Mouse (Mus musculus) forebrain, postnatal 0 days (tissue): ENCODE data around the gene Dusp7. TPM values are rescaled to one million over a fixed set of nuclear protein-coding genes. Genes with fewer than 3 reads are reported as not detected.
A peak's percentile ranks its signal among the peaks of the same experiment; 100 is the strongest.

Source experiments
- ATAC-seq: fragments of 200-750 bp; cut with Nextera tagmentation; 2 replicates; pipeline ENCODE4 v1.8.0; 2017; ENCODE audit warnings: mild to moderate bottlenecking, moderate library complexity
- DNase-seq: peaks from one replicate; pipeline ENCODE4 v3.0.0-alpha.2; 2015
- H3K27ac ChIP-seq: fragments of 300-500 bp; sonication (generic); 2 replicates; pipeline ENCODE4 v1.5.1; 2014; ENCODE audit warnings: low read depth, mild to moderate bottlenecking, antibody characterized with exemption, low read length, moderate library complexity, mixed read lengths
- H3K27me3 ChIP-seq: fragments of 300-500 bp; sonication (generic); 2 replicates; pipeline ENCODE4 v1.6.1; 2014; ENCODE audit warnings: mild to moderate bottlenecking, low read length, mixed read lengths; ENCODE audit not compliant: insufficient read depth
- H3K36me3 ChIP-seq: fragments of 300-500 bp; sonication (generic); 2 replicates; pipeline ENCODE4 v1.6.1; 2014; ENCODE audit warnings: mild to moderate bottlenecking, moderate library complexity; ENCODE audit not compliant: insufficient read depth
- H3K4me1 ChIP-seq: fragments of 300-500 bp; sonication (generic); 2 replicates; pipeline ENCODE4 v1.6.1; 2014; ENCODE audit warnings: antibody characterized with exemption; ENCODE audit not compliant: insufficient read depth
- H3K4me2 ChIP-seq: fragments of 300-500 bp; sonication (generic); 2 replicates; pipeline ENCODE4 v1.6.1; 2014; ENCODE audit warnings: low read depth, mild to moderate bottlenecking, moderate library complexity
- H3K4me3 ChIP-seq: fragments of 300-500 bp; sonication (generic); 2 replicates; pipeline ENCODE4 v1.5.1; 2014; ENCODE audit warnings: low read depth, low read length, mixed read lengths
- H3K9ac ChIP-seq: fragments of 300-500 bp; sonication (generic); 2 replicates; pipeline ENCODE4 v1.6.1; 2014; ENCODE audit warnings: mild to moderate bottlenecking
- H3K9me3 ChIP-seq: fragments of 300-500 bp; sonication (generic); 2 replicates; pipeline ENCODE4 v1.6.1; 2016; ENCODE audit warnings: low read length
- CTCF ChIP-seq: sonication (generic); IDR thresholded peaks from 2 replicates; pipeline ENCODE4 v1.5.1; 2016; ENCODE audit warnings: antibody characterized with exemption, control low read depth, low read depth
- WGBS: fragments of 180-500 bp; shearing (Covaris S2); extraction: QIAGEN DNeasy Blood & Tissue Kit; methylation state at CpG from one replicate; pipeline ENCODE4 v1.1.7; 2014; 5-methylcytosine and 5-hydroxymethylcytosine counted together
- polyA plus RNA-seq: library from polyadenylated mRNA; unstranded; fragments of >200 nt; fragmentation: Nextera tagmentation; extraction: Ambion mirVana; gene quantifications from 2 replicates; pipeline ENCODE4 v1.2.1, GENCODE M21; 2015
- total RNA-seq: library from RNA; depleted of rRNA; stranded (reverse); fragments of >200 nt; gene quantifications from 2 replicates; pipeline ENCODE4 v1.2.3, GENCODE M21; 2014

The Dusp7 gene
- total and polyA plus RNA-seq, 2 experiments from 2014 or later, result 16.7 to 43.5 TPM

DNA sequence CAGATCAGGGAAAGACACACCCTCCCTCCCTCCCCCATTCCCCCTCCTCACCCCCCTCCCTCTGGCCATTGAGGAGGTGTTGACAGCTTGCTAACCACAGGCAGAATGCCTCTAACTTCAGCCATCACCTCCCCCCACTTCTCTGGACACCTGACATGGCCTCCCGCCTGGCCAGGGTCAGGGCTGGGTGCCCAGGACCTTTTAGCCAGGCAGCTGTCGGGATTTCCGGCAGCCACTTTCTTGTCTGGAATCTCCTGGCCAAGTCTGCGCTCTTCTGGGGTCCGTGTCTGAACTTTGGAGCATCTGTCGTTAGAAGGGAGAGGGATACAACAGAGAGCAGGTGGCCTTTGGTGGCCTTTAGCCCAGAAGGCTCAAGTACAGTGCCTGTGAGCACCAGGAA, 36.8 kb downstream of the Dusp7 start:
- Histone ChIP-seq H3K27ac (no peak overlapping the region), H3K9ac (no peak overlapping the region), H3K9me3 (no peaks in the 10 kb centered on the region), H3K4me2 (no peak overlapping the region), H3K4me3 (no peak overlapping the region), H3K4me1 (no peaks in the 10 kb centered on the region), H3K27me3 (no peaks in the 10 kb centered on the region), H3K36me3 (no peaks in the 10 kb centered on the region)
- 37% methylated on average over 6 of the region's 6 CpGs for WGBS
- DNase-seq (no peak), ATAC-seq (no peak)
- TF ChIP-seq CTCF, result no peak

DNA sequence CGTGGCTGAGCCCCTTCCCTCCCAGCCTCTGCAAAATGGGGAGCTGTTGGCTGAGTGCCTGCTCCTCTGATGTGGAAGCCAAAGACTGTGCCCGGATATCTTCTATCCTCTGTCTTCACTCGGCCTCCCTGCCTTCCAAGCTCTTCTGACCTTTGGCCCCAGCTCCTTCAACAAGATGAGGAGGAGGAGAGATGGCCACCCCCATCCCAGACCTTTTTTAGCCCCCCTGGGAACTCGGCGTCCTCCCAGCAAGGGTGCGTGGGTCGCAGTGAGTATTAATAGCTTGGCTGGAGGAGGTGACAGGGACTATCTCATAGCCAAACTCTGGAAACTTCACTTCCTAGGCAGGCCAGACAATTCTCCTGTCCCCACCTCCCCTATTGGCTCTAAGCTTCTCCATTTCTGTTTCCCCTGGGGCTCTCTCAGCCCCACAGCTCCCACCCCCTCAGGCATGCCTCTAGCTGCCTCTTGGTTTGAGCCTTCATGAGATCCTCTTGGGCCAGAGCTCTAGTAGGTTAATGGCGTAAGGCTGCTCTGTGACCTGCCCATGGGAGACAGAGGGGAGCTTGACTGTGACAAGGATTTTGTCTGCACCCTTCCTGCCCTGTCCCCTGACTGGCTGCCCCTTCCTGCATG, 38.1 kb downstream of the Dusp7 start:
- Histone ChIP-seq H3K4me3 (no peak overlapping the region), H3K36me3 (no peaks in the 10 kb centered on the region), H3K27ac (no peak overlapping the region), H3K9me3 (no peaks in the 10 kb centered on the region), H3K4me1 (no peaks in the 10 kb centered on the region), H3K4me2 (no peak overlapping the region), H3K9ac (no peak overlapping the region), H3K27me3 (no peaks in the 10 kb centered on the region)
- TF ChIP-seq CTCF, result no peak
- no peak for ATAC-seq
- 52% methylated on average over 8 of the region's 8 CpGs for WGBS
- DNase-seq, result no peak

DNA sequence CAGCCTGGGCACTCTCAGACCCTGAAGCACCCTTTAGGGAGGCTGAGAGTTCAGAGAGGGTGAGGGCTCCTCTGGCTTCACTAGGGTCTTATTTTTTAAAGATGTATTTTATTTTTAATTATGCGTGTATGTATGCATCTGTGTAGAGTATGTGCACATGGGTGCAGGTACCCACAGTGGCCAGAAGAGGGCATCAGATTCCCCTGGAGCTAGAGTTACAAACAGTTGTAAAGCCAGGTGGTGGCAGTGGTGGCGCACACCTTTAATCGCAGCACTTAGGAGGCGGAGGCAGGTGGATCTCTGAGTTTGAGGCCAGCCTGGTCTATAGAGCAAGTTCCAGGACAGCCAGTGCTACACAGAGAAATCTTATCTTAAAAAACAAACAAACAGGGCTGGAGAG, 40.7 kb downstream of the Dusp7 start:
- Histone ChIP-seq H3K27ac (no peak overlapping the region), H3K9ac (no peak overlapping the region), H3K9me3 (no peaks in the 10 kb centered on the region), H3K4me1 (no peaks in the 10 kb centered on the region), H3K4me3 (no peak overlapping the region), H3K36me3 (no peaks in the 10 kb centered on the region), H3K4me2 (no peak overlapping the region), H3K27me3 (no peaks in the 10 kb centered on the region)
- TF ChIP-seq CTCF, result peak; percentile 22; the same call in 1 of the 2 replicates
- 96% methylated on average over 4 of the region's 4 CpGs for WGBS
- no peak for ATAC-seq
- no peak for DNase-seq

DNA sequence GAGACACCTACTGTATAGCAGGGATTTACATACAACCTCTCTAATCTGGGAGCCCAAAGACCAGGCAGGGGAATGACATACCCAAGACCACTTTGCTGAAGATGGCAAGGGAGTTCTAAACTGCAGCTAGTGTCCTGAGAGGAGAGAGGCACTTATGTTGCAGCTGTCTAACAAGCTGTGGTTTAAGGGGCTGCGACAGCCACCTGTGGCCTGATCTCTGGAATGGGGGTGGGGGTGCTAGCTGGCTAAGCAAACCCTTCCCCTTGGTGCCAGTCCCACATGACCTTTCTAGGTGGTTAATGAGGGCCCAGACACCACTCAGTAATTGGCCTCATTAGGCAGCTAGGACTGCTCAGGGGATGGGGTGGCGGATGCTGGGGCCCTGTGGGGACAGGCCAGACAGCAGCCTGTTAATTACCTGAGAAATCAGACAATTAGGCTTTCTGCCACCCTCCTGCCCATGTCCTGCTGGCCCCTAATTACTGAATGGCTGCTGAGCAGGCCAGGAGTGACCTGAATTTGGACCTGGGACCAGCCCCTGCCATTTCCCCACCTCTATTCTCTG, 41.7 kb downstream of the Dusp7 start:
- DNase-seq (no peak), ATAC-seq (no peak)
- no peaks in the 10 kb centered on the region for H3K4me1 ChIP-seq
- no peaks in the 10 kb centered on the region for H3K9me3 ChIP-seq
- no peak overlapping the region for H3K4me3 ChIP-seq
- H3K27me3 ChIP-seq, result no peaks in the 10 kb centered on the region
- no peak overlapping the region for H3K4me2 ChIP-seq
- TF ChIP-seq CTCF, result no peak
- H3K36me3 ChIP-seq, result no peaks in the 10 kb centered on the region
- H3K9ac ChIP-seq, result no peak overlapping the region
- WGBS, result 34% methylated on average over 2 of the region's 2 CpGs
- no peak overlapping the region for H3K27ac ChIP-seq

DNA sequence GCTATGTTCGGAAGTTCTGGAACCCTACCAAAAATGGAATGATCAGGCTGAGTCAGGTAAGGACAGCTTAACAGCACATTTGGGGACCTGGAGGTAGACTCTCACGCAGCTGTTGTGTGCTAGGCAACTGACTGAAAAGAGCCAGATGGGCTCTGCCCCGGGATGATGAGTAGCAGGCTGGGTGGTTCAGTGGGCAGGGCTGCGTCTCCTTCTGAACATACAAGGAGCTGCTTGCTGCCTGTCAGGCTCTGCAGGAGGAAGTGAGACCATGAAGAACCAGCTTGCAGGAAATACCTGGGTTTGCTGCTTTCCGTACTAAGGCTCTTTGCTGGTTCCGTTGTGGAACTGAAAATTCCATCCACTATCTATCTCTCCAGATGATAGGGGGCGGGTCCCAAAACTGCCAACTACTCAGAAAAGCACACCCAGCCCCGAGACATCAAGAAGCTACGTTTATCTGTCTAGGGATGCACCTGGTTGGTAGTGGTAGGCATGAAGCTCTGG, 42.7 kb downstream of the Dusp7 start:
- Histone ChIP-seq H3K27ac (no peak overlapping the region), H3K9ac (no peak overlapping the region), H3K4me2 (no peak overlapping the region), H3K4me3 (no peak overlapping the region), H3K9me3 (no peaks in the 10 kb centered on the region), H3K4me1 (no peaks in the 10 kb centered on the region), H3K27me3 (no peaks in the 10 kb centered on the region), H3K36me3 (no peaks in the 10 kb centered on the region)
- 74% methylated on average over 9 of the region's 9 CpGs for WGBS
- ATAC-seq (no peak), DNase-seq (no peak)
- TF ChIP-seq CTCF, result no peak

DNA sequence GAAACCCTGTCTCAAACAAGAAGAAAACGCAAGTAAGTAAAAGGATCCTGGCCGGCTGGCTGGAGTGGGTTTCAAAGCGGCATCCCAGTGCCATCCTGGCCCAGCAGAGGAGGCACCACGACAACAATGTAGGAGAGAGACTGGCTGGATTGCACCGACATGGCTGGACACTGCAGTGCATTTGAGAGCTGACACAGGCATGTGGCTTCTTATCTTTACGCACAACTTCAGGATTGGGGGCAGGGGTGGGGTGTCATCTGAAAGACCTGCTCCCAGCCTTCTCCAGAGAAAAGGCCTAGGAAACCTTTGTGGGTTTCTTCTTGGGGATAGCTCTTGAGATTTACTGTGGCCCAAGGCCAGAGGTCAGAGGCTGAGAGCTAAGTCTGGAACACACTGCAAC, 43.3 kb downstream of the Dusp7 start:
- no peak overlapping the region for H3K27ac ChIP-seq
- H3K4me1 ChIP-seq, result no peaks in the 10 kb centered on the region
- no peak for TF ChIP-seq CTCF
- H3K36me3 ChIP-seq, result no peaks in the 10 kb centered on the region
- no peaks in the 10 kb centered on the region for H3K27me3 ChIP-seq
- H3K9ac ChIP-seq, result no peak overlapping the region
- H3K4me2 ChIP-seq, result no peak overlapping the region
- no peaks in the 10 kb centered on the region for H3K9me3 ChIP-seq
- H3K4me3 ChIP-seq, result no peak overlapping the region
- no peak for ATAC-seq
- 83% methylated on average over 6 of the region's 6 CpGs for WGBS
- no peak for DNase-seq

DNA sequence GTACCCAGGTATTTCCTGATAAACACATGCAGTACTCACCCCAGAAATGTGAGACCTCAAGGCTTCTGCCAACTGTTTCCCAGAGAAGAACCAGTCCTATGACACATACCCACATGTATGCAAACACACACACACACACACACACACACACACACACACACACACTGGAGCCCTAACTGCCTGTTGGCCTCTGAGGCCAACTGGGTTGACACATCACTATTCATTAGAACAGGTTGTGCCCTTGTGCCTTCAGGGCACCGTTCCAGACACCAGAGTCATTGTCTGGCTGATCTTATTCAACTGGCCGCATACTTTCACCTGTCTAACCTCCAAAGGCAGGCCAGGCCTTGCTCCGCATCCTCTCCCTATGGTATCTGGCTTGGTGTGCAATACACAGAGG, 43.8 kb downstream of the Dusp7 start:
- H3K36me3 ChIP-seq, result no peaks in the 10 kb centered on the region
- no peaks in the 10 kb centered on the region for H3K27me3 ChIP-seq
- no peak for DNase-seq
- no peak overlapping the region for H3K4me2 ChIP-seq
- ATAC-seq, result no peak
- H3K9ac ChIP-seq, result no peak overlapping the region
- no peaks in the 10 kb centered on the region for H3K9me3 ChIP-seq
- WGBS, result 71% methylated on average over 3 of the region's 3 CpGs
- TF ChIP-seq CTCF, result no peak
- H3K4me1 ChIP-seq, result peaks cover 3% of the 10 kb centered on the region; the same call in 1 of the 2 replicates
- H3K4me3 ChIP-seq, result no peak overlapping the region
- H3K27ac ChIP-seq, result no peak overlapping the region
